Mouse (Mus musculus): ENCODE data around the gene Hoxc4.

DNA sequence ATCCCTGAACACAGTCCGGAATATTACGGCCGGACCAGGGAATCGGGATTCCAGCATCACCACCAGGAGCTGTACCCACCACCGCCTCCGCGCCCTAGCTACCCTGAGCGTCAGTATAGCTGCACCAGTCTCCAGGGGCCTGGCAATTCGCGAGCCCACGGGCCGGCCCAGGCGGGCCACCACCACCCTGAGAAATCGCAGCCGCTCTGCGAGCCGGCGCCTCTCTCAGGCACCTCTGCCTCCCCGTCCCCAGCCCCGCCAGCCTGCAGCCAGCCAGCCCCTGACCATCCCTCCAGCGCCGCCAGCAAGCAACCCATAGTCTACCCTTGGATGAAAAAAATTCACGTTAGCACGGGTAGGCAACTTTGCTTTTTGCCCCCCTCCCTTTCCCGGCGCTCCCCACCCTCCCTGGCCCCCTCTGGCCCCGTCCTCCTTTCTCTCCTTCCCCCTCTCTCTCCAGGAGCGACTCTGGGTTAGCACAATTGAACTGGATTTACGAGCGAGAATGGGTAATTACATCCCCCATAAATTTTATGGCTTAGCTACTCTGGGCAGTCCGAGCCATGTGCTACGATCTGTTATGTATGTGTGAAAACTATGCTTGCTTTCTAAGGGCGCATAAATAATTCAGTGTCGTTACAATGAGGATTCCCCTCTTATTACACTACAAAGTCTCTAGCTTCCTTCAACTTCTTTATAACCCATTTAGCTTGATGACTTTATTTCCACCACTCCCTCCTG lies 16.2 kb downstream of the Hoxc4 start:
- TF ChIP-seq GATA1 (IDR thresholded peaks at IDR 0.05; ENCODE audit: borderline replicate concordance, low read length) (no peak), CTCF (IDR thresholded peaks at IDR 0.05; ENCODE audit: low read depth, low read length) (no peak), TAL1 (conservative IDR thresholded peaks at IDR 0.05; ENCODE audit: low read depth, low read length) (no peak)

Measured in G1E (cell line).